Mouse (Mus musculus) large intestine, adult 2 months (tissue): ENCODE results near the gene Kndc1. TPM values are rescaled to one million over a fixed set of nuclear protein-coding genes. Genes with fewer than 3 reads are reported as not detected.

Experiments used
- DNase-seq: peaks from one replicate; pipeline ENCODE4 v3.0.0-alpha.2; 2012; ENCODE audit warnings: low read depth, low spot score
- WGBS: fragments of 180-500 bp; shearing (Covaris S2); methylation state at CpG from one replicate; pipeline ENCODE4 v1.1.7; 2018; 5-methylcytosine and 5-hydroxymethylcytosine counted together
- polyA plus RNA-seq: library from polyadenylated mRNA; depleted of rRNA; stranded (reverse); fragments of >200 nt; gene quantifications from 2 replicates; pipeline ENCODE4 v1.2.3, GENCODE M21; 2012

The Kndc1 gene
- polyA plus RNA-seq, 1 experiment, result 0.11 TPM

DNA sequence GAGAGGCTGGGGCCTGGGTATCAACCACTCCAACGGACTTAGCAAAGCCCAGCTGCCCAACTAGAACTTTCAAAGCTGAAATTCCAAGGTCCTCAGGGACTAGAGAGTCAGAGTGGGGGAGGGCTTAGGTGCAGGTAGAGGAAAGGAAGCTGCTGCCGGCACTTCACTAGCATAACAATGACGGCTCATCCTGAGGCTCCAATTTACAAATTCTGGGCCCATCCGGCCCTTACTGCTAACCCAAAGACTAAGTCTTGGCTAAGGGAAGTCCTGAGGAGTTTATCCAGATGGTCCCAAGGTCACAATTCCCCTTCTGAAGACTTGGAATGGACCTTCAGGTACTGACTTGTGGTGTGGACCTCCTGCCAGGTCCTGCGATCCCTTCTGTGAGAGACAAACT, 51.0 kb downstream of the Kndc1 start:
- 52% methylated on average over 5 of the region's 5 CpGs for WGBS
- no peak for DNase-seq

GRCm38 (mm10) chr7:139946032-139946431, 51.5 kb downstream of the Kndc1 start:
- DNase-seq, result no peak
- WGBS, result 64% methylated on average over 5 of the region's 5 CpGs

- no peak for DNase-seq
- WGBS, result 2% methylated on average over 15 of the region's 15 CpGs
These were observed 55.4 kb downstream of the Kndc1 start for GRCm38 (mm10) chr7:139949893-139950282.

DNA sequence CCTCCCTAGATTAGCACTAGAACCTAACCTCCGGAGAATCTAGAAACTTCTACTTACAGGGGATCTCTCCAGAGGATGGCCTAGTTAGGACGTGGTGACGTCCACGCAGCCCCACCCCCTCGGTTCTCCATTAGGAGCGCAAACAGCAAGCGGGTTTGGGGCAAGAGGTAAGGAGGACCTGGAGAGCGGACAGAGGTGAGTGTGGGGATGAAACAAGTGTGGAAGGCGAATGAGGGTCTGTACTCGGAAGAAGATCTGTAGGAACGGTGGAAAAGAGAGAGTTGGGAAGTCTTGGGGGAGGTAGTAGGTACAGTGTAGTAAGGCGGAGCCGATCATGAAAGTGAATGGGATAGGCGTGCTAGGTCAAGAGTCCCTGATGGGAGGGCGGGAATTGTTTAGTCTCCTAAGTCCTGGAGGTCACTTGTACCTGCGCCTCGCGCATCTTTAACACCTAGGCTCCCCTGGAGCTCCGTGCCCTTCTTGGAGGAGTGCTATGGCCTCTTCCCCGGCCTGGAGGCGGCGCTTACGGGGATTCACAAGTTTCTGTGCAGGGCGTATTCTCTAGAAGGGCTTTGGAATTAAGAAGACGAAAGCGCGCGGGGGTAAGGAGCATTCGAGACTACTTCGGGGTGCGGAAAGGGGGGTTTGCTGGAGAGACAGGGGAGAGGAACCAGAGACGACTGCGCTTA, 55.9 kb downstream of the Kndc1 start:
- DNase-seq, result peak; percentile 28
- 1% methylated on average over 33 of the region's 33 CpGs for whole genome bisulfite sequencing

DNA sequence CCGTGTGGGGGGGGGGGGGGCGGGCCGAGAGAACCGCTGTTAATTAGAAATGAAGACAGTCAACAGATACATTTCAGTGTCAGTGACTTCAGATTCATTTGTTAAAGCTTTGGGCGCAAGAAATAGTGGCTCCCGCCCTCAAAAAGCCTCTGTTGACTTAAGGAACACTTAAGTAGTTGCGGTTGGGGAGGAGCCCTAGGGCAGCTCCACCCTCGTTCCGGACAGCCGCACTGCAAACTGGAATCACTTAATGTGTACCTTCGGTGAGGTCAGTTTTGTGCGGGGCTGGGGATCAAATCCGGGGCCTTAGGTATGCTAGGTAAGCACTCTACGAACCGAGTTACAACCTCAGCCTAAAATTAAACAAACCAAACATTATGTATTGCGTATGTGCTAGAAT, 56.6 kb downstream of the Kndc1 start:
- peak; percentile 24 for DNase-seq
- WGBS, result 3% methylated on average over 16 of the region's 16 CpGs

- WGBS, result 84% methylated on average over 6 of the region's 6 CpGs
- no peak for DNase-seq
These were observed 57.6 kb downstream of the Kndc1 start for GRCm38 (mm10) chr7:139951991-139952633.

GRCm38 (mm10) chr7:139955505-139955904, 61.0 kb downstream of the Kndc1 start:
- no peak for DNase-seq
- 77% methylated on average over 4 of the region's 4 CpGs for WGBS

DNA sequence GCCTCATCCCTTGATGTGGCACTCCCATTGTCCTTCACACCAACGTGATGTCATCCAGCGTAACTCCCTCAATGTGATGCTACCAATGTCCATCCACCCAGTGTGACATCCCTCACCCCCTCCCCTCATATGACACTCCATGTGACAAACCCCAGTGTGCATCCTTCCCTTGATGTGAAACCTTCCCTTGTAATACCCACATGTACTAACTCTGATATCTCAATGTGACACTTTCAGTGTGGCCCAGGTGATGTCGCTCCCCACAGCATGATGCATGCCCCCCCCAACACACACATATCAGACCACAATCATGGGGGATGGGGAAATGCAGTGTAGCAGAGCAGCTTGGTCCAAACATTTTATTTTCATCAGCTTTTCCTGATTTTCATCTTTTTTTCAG, 62.2 kb downstream of the Kndc1 start:
- 80% methylated on average over 3 of the region's 3 CpGs for WGBS
- no peak for DNase-seq

GRCm38 (mm10) chr7:139957437-139957836, 62.9 kb downstream of the Kndc1 start:
- WGBS, result 55% methylated on average over 11 of the region's 11 CpGs
- no peak for DNase-seq

- whole genome bisulfite sequencing, result 25% methylated on average over 11 of the region's 11 CpGs
These were observed 63.5 kb downstream of the Kndc1 start for GRCm38 (mm10) chr7:139957958-139958357.

GRCm38 (mm10) chr7:139961141-139961540, 66.6 kb downstream of the Kndc1 start:
- 79% methylated on average over 10 of the region's 10 CpGs for WGBS
- no peak for DNase-seq

More at GRCm38 (mm10) chr7:139957958-139958357, 63.5 kb downstream of the Kndc1 start:
- DNase-seq, result no peak

DNA sequence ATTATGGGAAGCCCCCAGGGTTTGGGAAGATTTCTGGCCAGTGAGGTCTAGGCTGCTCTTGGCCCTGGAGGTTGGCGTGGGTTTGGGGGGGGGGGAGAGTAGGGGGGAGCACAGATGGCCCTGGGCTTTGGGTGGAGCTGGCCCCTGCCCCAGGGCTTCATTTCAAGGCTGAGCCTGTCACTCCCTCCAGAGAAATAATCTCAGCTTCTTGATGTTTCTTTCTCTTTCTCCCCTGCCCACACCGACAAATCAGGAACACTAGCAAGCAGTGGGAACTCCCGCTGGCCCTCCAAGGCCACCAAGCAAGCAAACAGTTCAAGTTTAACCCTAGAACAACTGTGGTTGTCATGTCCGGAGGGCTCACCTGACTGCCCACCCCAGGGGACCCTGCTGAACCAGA, 69.3 kb downstream of the Kndc1 start:
- no peak for DNase-seq
- WGBS, result 47% methylated on average over 4 of the region's 4 CpGs

DNA sequence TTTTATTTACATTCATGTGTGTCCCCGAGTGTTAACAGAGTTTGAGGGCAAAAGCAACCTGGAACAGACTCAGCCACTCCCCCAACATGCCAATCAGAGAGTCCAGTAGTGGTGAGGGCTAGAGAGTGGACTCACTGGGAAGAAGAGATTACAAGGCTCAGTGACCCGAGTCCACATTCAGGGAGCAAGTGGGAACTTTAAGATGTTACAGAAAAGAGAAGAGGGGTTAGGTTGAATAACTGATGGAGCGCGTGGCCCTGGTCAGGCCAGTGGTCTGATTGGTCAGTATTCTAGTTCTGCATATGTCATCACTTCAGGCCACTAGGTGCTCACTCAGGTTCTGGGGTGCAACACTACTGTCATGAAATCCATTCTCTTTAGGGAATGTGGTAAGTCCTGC, 72.7 kb downstream of the Kndc1 start:
- WGBS, result 42% methylated on average over 4 of the region's 4 CpGs
- no peak for DNase-seq

DNA sequence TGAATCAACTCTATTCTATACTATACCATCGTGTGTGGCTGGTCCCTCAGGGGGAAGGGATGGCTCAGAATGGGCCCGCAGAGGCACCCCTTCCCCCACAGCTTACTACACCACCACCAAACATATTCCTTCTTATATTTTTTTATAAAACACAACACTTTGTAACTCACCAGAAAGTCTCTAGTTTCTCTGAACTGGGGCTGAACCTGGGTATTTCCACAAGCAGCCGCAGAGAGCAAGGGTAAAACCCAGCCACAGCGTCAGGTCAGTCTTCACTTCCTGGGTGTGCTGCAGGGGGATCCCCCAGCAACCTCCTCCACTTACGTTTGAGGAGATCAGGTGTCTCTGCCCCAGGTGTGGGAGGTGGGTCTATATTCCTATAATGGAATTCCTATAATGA, 73.9 kb downstream of the Kndc1 start:
- DNase-seq, result no peak
- 44% methylated on average over 5 of the region's 5 CpGs for WGBS

DNA sequence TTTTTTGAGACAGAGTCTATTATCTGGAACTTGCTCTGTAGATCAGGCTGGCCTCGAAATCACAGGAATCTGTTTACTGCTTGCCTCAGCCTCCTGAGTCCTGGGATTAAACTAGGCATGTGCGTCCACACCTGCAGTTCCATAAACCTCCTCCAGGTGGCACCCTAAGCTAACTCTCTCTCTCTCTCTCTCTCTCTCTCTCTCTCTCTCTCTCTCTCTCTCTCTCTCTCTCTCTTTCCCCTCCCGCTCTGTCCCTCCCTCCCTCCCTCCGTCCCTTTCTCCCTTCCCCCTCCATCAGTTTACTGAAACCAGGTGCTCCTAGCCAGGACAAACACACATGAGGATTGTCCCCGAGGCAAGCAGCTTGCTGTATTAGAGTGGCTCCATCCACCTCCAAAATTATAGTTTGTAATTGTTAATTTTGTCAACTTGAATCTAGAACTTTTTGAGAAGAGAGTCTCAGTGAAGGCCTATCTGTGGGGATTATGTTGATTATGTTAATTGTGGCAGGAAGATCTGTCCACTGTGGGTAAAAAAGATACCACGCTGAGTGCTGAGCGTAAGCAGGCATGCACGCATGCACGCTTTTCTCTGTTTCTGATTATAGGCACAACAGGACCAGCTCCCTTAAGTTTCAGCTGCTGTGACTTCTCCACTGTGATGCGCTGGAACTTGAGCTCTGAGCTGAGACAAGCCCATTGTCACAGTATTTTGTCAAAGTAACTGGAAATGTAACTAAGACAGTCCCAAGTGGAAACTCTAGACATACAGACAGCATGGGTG, 75.0 kb downstream of the Kndc1 start:
- WGBS, result 44% methylated on average over 10 of the region's 10 CpGs

DNA sequence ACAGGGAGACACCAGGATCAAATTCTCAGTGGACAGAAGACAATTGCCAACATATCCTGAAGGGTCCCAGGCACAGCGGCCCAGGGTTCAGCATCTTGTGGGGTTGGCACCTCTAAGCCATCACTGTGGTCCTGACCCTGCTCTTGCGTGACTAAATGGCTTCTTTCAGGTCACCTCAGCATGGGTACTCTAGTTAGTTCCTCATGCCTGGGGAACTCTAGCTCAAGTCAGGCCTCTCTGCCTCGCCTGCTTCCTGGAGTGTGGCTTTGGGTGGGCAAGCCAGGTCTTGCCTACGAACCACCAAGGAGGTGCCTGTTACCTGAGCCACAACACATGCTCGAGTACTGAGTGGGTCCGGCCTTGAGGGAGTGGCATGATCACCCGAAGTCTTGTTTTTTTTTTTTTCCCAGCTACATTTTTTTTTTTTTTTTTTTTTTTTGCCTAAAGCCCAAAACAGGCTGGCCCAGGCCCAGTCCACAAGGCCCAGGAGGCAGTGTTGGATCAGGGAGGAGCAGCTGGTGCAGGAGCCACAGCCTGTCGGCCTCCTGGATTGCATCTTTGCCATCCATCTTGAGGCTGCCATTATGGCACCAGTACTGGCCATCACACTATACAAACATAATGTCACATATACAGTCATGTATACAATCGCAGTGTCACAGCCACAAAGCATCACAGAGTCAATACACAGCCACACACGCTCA, 75.9 kb downstream of the Kndc1 start:
- no peak for DNase-seq
- WGBS, result 80% methylated on average over 10 of the region's 10 CpGs

More for the DNA sequence above, 75.0 kb downstream of the Kndc1 start:
- peak; percentile 33 for DNase-seq

DNA sequence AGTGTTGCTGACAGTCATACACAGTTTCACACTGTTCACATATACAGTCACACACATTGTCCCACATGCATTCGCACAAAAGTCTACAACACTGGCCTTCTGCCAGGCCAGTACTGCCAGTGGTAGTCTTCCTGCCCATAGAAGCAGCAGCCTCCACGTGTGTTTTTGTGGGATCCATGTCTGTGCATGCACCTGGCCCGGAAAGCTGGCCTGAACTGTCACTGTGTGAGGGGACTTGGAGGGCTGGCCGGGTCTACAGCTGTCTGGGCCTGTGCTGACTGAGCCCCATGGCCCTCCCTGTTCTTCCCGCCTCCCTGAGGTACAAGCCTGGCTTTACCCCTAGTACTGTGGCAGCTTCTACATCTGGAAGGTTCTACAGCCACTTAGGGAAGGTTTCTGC, 76.5 kb downstream of the Kndc1 start:
- no peak for DNase-seq
- 69% methylated on average over 5 of the region's 5 CpGs for WGBS

GRCm38 (mm10) chr7:139971436-139971835, 76.9 kb downstream of the Kndc1 start:
- 49% methylated on average over 6 of the region's 6 CpGs for WGBS
- DNase-seq, result no peak

- DNase-seq, result no peak
These were observed 78.4 kb downstream of the Kndc1 start for GRCm38 (mm10) chr7:139972923-139973331.

DNA sequence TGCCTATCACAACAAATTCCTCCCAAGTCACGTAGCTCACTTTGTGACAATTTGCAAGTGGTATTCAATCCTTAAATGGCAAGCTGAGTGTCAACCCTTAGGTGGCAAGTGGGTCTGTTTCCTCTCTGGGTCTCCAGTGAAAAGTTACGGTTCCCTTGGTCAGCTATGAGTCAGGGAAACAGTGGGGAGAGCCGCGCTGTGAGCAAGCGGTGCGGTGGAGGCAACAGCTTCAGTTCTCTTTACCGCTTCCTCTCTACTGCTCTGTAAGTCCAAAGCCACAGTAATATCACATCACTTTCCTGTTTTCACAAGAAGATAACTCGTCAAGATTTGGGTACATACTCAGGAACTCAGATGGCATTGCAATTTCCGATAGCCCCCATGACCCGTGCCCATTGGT, 79.8 kb downstream of the Kndc1 start:
- WGBS, result 76% methylated on average over 10 of the region's 10 CpGs
- DNase-seq, result no peak
